Mouse (Mus musculus) kidney, postnatal 25 days (tissue): ENCODE measurements around the gene Snx10.

ENCODE experiments used
- DNase-seq, 2 experiments: peaks; one replicate each; pipeline ENCODE4 v3.0.0; 2021; ENCODE audit warnings: mixed read lengths in 2 of 2

Gene Snx10

DNA sequence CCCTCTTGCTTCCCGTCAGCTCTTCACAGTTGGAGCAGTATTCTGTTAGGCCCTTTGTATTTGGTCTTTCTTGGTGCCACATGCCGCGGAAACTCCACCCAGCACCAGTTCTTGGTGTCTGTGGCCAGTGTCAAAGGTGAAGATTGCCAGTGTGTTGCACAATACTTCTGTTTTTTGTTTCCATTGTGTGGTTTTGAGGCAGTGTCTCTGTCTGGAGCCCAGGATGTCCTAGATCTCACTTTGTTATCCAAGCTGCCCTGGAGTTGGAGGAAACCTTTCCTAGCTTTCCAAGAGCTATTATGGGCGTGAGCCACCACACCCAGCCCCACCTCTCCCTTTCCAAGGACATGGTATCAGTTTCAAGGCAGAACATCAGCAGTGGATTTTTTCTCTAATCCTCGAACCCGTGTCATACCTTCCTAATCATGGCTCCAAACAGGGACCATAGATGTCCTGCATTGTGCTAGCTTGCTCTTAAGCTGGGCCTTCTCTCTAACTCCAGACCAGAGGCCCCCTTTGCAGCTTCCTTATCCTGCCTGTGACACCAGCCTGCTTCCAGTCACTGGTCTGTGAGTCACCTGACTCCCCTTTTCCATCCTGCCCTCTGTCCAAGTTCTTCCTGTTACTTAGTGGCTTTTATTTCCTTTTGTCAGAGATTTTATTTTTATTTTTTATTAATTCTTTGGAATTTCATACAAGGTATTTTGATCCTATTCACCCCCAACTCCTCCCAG lies 9.9 kb downstream of the Snx10 start:
- no peak for DNase-seq

DNA sequence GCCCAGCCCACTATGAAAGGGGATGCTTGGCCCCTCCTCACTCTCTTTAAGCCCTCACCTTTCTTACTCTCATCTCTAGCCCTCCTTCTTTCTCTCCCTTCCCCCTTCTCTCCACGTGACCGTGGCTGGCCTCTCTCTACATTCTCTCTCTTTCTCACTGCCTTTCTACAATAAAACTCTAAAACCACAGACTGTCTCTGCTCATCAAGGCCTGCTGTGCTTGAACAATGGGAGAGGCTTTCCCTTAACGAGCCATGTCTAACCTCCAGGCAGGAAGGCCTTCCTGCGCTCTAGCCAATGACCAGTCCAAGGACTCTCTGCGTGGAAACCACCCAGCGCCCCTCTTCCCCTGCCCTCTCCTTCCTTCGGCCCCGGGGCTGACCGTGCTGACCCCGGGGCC lies 11.9 kb downstream of the Snx10 start:
- no peak for DNase-seq

DNA sequence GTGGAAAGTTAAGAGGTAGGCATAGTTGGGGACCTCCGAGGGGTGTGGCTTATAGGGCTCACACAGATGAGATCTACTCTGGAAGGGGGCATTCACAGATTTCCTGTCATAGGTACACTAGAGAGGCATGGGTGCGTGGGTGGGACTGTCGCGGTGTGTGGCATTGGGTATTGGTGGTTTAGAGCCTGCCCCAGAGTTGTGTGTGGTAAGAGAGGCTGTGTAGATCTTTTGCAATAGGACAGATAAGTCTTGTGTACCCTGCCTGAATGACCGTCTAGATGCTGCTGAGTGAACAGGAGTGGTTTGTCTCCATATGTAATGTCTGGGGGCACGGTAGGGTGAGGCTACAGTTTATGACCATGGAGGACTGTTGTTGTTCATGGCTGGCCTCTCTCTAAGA lies 16.8 kb downstream of the Snx10 start:
- DNase-seq = no peak

DNA sequence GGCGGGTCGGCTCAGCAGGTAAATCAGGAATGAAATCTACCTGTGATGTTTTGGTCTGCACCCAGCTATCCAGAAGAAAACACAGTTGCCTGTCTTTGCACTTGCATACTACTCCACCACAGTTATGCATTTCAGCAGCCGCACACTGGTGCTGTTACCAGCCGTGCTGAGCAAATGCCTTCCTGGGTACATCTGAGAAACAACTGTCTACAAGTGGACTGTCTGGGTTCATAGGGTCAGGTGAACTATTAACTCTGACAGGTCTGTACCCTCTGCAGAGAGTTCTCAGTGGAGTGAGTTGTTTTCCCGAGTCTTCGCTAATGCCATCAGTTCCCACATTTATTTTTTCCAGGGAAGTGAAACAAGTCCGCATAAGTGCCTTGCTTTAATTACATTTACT lies 17.7 kb downstream of the Snx10 start:
- peak; percentile 43 to 75 for DNase-seq

DNA sequence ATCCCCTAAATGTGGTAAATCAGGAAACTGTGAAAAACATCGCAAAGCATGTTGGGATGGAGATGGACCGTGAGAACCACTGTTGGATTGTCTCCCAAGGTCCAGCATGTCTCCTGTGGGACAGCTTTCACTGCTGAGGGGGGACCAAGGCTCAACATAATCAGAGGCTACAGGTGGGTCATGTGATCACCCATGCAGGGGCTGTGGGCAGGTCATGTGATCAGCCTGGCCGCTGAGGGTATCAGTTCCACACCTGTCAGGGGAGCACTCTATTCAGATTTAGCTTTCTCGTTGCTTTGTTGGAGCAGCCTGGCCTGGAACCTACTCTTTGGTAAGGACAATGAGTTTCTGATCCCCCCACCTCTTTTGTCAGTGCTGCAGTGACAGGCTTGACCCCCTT lies 18.4 kb downstream of the Snx10 start:
- DNase-seq = no peak

DNA sequence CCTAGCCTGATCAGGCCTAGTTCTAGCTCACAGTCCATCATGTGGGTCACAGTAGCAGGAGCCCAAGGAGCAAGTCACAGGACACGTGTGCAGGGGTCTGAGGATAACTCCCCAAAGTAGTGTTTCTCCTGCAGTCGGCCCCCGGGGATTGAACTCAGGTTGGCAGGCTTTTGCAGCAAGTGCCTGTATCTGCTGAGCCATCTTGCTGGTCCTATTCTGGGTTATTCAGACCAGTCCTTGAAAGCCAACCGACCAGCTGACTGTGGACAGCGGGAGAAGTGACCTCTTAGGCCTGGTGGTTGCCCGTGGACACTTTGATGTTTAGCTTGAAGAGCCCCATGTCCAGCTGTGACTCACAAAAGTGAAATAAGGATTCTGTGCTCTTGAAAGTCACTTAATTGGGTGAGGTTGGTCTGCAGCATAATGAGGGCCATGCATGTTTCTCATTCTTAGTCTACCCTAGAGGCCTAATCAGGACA lies 20.0 kb downstream of the Snx10 start:
- DNase-seq = no peak

DNA sequence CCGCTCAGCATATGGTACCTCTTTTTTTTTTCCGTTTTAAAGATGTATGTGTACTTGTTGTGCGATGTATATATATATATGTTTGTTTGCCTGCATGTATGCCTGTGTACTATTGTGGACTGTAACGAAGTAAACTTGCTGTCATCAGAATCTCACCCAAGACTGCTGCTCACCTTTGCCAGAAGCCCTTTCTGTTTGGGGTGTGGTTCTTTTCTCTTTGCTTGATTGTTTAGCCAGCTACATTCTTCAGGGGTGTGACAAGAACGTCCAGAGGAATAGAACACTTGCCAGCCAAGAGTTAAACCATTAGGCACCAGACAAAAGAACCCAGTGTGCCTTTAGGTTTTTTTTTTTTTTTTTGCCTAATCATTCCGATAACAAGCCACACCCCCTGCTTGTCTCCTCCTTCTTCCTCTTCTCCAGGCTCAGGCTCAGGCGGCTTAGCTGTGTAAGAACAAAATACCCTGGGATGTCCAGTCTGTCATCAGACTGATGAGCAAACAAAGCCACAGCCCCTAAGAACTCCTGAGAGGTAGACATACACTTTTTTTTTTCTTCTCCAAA lies 20.5 kb downstream of the Snx10 start:
- DNase-seq = peak; percentile 47 to 54

DNA sequence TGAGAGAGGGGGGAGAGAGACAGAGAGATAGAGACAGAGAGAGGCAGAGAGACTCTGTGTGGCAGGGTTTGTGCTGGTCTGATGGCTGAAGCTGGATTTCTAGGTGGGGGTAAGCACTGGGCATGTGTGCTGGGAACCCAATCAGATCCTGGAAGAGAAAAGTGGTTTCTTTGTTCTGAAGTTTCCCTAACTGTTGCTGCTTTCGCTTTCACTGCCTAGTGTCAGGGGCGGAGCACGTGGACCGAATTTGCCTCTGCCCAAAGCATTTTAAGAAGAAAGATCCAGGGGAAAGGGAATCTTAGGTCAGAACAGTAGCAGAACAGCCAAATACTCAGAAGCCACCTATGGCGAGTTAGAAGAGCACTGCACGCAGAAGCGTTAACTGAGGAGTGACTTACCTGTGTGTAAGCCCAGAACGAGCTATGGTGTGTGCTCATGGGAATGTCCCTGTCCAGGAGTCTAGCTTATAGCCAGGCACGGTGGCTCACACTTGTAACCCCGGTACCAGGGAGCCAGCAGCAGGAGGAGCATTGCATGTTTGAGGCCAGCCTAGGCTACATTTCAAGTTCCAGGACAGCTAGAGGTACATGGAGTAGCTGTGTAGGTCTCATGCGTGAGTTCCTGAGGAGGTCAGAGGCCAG lies 21.6 kb downstream of the Snx10 start:
- DNase-seq = peak; percentile 23 to 54

DNA sequence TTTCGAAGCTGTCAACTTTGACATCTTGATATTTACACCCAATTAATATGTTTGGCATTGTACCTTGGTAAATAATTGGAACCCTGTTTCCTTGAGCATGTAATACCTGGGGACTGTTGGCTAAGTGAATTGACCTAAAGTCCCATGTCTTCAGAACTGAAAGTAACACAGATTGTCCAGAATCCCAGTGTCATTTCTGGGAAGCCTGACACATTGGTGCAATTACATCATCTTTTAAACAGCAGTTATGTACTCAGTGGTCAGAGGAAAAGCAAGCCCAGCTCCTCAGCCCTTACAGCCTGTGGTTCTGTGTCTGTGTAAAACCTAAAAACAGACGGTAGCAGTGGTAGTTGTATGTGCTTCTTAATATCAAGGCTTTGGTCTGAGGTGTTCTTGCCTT lies 22.4 kb downstream of the Snx10 start:
- DNase-seq = no peak

DNA sequence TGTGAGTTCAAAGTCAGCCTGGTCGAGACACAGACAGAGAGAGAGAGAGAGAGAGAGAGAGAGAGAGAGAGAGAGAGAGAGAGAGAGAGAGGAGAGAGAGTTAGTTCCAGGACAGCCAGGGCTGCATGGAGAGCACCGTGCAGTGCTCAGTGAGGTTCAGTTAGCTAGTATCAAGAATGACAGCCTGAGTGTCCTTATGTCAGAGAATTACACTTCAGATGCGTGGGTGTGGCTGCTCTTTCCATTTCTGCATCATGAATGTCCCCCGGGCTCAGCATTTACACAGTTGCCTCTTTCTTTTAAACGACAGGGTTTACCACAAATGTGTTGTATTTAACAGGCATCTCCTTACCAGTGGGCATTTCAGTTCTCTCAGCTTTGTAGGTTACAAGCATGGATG lies 25.1 kb downstream of the Snx10 start:
- no peak for DNase-seq

DNA sequence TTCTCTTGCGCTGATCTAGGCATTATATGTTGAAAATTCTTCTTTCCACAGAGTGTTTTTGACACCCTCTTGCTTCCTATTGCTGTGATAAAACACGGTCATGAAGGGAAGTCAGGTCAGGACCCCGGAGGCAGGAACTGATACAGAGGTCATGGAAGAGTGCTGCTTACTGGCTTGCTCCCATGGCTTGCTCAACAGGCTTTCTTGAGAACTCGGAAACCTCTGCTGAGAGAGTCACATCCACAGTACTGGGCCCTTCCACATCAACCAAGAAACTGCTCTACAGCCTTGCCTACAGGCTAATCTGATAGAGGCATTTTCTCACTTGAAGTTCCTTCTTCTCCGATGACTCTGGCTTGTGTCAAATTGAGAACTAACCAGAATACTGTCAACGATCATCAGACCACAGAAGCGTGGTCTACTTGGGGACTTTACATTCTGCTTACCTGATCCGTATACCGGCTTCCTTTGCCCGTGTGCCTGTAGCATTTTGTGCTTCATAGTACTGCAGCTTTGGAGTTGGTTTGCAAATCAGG lies 27.6 kb downstream of the Snx10 start:
- no peak for DNase-seq

DNA sequence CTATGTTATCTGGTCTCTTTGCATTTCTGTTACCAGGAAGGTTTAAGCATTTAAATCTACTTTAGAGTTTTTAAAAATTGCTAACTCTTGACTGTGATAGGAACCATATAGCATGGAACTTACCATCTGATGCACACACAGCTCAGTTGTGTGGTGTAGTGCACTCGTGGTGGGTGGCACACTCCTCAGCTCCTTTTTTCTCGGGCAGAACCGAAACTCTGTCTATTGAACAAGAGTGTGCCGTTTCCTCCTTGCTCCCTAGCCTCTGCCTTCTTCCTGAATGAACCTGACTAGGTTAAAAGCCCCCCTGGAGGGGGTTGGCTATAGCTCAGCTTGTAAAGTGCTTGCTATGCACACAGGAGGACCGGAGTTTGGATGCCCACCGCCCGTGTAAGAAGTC lies 32.9 kb downstream of the Snx10 start:
- DNase-seq = no peak

DNA sequence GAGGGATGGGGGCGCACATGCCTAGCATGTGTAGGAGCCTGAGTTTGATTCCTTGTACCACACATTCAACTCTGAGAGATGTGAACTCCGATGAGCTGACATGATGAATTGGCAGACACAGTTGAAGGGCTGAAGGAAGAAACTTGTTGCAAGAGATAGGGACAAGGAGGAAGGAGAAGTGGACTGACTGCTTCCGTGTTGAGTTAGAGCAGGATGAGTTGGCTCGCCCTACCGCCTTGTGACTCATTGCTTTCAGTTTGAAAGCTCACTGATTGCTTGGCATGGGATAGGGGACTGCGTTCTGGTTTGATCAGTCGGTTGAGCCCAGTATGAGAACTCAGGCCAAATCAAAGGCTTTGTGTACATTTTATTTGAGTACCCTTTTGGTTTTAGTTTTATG lies 34.6 kb downstream of the Snx10 start:
- DNase-seq = no peak

DNA sequence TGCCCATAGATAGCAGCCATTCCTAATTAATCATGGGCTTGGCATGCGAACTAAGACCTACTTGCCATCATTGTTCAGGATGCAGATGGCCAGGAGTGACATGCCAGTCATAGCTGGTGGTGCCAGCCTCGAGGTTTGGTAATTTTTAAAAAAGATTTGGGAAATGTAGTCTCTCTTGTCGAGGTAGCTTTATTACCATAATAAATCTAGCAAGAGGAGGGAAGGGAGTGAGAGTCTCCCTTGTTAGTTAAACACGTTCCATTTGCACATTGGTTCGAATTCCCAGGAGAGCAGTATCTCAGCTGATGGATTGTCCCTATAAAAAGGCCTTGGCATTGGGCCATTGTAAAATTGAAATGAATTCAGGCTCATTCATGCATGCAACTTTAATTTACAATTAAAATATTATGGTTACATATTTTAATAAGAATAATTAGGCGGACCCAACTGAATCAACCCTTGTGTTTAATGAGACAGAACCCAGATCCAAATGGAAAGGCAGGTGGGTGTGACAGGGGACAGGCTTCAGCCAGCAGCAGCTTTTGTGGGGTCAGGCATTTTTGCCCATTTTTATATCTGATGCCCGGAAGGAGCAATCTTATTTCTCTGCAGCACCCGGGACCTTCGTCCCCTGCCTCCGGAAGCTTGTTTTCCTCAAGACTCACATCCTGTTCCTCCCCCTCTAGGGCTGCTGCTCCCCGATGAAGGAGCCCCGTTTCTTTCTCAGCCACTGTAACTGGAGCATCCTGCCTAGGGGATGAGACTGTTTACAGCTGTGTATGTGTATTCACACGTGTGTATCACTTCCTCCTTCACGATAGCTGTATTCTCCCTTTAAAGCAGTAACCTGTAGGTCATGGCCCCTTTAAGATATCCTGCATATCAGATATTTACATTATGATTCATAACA lies 43.3 kb downstream of the Snx10 start:
- DNase-seq = no peak

DNA sequence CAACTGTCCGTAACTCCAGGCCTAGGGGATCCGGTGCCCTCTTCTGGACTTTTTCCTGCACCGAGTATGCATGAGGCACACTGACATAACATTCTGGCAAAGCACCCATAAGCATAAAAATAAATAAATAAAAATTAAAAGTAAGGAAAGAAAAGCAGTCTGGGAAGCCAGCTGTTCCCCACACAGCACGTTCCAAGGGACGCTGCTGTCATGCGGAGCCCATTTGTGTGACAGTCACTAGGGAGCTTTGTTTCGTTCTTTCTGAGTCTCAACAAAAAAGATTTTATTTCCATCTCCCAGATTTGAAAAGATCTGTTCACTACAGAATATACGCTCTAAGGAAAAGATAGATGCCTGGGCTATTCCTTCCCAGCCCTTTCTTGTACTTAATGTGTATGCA lies 45.4 kb downstream of the Snx10 start:
- no peak for DNase-seq

DNA sequence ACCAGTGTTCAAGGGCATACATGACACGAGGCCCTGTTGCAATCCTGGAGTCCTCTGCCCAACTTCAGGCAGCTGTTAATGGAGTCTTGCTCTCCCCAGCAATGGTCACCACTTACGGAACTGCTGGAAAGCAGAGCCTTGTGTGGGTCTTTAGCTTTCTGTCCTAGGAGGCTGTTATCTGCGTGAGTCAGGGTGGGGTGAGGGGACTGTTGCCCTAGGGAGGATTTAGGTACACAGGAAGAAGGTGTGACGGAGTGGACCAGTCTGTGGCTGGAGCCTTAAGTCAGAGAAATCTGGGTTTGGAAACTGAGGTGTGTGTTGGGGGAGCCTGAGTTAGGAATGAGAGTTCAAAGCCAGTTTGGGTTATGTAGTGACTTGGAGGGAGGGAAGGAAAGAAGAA lies 49.4 kb downstream of the Snx10 start:
- no peak for DNase-seq

DNA sequence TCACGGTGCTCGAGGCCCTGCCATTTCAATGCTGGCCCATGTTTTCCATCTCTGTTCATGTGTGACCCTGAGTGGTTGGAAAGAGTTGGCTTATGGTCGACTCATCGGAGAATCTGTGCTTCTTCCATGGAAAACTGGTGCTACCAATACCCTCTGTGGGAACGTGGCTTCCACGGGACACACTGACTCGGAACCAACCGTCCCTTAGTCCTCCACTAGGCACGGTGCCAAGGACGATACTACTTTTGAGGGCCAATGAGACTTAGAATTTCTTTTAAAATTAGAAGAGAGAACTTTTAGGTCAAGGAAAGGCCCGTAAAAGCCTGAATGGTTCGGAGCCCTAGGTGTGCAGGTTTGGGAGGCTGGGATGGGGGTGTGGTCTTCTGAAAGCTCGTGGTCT lies 50.4 kb downstream of the Snx10 start:
- DNase-seq = no peak

DNA sequence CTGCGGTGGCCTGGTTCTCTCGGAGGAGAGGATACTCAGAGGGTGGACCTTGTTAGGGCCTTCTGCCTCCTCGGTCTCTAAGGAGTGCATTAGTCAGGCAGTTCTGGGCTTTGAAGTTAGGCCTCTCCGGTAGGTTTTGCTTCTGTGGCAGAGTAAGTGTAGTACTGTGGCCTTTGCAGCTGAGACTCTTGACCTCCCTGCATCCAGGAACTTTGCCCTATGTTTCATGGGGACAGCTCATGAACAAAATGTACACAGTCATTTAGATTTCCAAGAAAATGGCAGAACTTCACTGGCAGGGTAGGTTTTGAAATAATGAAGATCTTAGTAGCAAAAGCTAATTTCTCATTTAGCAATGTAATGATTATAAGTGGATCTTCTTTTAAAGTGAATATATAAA lies 54.7 kb downstream of the Snx10 start:
- DNase-seq = no peak

DNA sequence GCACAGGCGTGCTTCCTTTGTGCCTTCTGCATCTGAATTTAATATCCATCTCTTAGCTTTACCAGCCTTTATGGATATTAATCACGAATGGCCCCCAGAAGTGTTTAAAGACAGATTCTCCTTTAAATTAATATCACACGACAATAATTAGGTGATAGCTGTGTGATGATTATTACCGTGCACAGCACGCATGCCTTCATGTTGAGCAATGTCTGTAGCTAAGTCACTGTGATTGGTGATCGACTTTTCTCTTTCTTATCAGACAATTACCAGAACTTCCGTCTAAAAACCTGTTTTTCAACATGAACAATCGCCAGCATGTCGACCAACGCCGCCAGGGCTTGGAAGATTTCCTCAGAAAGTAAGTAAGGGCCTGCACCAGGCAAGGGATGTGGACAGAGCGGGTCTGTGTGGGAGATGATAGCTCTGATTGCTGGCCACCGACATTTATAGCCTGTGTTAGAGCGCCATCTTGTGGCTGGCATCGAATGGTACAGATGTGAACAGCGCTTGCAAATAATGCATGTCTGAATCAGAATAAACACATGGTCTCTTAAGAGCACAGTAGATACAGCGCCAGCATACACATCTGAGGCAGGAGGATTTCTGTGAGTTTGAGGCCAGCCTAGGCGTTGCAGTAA lies 56.5 kb downstream of the Snx10 start:
- peak; percentile 77 to 86 for DNase-seq

DNA sequence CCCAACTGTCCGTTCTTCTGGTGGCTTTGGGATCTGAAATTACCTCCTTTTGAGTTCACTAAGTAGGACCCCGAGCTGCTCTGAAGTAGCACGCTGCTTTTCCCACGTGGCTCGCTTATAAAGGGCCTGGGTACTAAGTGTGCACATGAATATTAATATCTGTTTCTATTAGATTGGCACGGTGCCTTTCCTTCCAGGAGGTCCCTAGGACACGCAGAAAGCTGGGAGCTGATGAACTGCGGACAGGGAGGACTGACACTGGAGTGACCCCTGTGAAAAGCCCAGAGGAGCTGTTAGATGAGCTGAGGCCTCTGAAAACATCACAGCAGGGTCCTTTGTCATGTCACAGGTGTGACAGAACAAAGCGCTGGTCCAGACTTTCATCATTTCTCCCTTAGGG lies 57.7 kb downstream of the Snx10 start:
- DNase-seq = no peak

DNA sequence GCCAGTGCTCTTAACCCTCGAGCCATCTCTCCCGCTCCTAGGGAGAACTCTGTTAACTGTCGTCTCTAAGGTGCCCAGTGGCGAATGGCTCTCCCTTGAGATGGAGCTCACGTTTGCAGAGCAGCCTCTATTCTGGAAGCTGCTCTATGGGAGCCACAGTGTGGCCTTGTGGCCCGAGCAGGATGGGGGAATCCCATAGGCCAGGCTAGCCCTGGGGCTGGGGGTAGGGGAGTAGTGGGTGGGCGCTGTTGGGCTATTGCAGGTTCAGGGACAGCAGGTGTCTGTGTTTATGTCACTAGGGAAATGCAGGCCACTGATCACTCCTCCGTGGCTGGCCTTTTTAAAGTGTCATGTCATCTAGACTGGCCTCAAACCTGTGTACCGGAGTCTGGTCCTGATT lies 58.4 kb downstream of the Snx10 start:
- DNase-seq = no peak

DNA sequence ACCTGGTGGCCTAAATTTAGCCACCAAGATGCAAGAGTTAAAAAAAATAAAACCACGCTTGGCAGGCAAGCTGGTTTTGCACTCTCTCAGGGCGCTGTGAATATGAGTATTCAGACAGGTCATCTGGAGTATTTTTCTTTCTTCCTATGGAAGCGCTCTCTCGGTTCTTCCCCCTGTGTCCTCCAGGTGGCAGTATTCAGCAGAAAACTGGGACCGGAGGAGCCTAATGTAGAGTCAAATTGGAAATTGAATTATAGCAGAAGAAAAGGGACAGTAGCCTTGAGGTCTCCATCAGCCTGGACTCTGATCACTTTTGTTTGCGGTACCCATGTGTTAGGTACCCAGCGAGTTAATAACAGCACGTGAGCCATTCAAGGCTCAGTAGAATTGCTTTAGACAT lies 62.3 kb downstream of the Snx10 start:
- peak; percentile 61 to 73 for DNase-seq

DNA sequence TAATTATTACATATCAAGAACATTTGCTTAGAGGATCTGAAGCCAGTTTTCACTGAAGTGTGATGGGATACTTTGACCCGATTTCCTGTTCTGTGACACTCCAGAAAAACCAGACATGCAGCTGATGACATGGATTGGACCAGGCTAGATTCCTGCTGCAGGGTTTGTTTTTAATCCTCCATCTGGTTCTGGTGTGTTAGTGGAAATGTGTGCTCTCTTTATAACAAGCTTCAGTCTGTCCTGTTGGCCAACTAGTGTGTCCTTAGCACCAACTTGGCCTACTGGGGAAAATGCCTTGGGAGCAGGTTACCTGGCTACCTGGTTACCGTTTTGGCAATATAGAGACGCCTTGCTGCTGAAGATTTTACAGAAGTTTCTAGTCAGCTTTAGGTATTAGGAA lies 63.6 kb downstream of the Snx10 start:
- no peak for DNase-seq
